27 mouse cellular contexts compared by ENCODE assay signal in the genomic region with DNA sequence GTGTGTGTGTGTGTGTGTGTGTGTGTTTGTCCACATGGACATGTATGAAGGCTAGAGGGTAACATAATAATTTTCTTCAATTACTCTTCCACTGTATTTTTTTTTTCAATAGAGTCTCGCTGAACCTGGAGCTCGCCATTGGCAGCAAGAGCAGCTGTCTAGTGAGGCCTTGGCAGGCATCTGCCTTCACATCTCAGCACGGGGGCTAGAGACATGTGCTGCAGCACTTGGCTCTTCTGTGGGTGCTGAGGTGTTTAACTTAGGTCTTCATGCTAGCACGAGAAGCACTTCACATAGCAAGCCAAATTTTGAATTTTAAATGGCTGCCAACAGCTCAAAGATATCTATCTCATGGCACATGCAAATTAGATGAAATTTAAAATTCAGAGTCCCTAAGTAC.
DNase-seq lines count a peak whose midpoint lies in the region; ATAC-seq lines count a peak whose summit lies in the region.
"Had no signal": no experiment of that assay in that cellular context is flagged by ENCODE, and none has a peak within 500 bp of the region (broad histone marks: within the 10 kb centered on the region; RNA-seq: fewer than 3 reads in every experiment).

No protein-coding gene starts in this region.

- peak; percentile 37 for DNase-seq in forebrain, embryonic 14.5 days (ENCODE audit: low spot score)
- DNase-seq in forebrain, embryonic 10.5 days (ENCODE audit: extremely low spot score, low spot score): no peak
- DNase-seq in left cerebral cortex, postnatal 4 days: peak; percentile 24
- no peak for DNase-seq in left cerebral cortex, adult 9 months (ENCODE audit: low spot score in 2 of 2)
- DNase-seq in cerebellum, adult 9-10 months: peak; percentile 24
- peak; percentile 34 to 56 for DNase-seq in cerebellum, postnatal 25 days
- DNase-seq: adrenal gland, postnatal 36 days; B cell, adult 2 months; kidney, adult 18-20 months; kidney, postnatal 25 days; lung, adult 18-20 months; retina, postnatal 1 day; right cerebral cortex, postnatal 14 days had no signal

- 64% methylated on average over 4 of the region's 4 CpGs for WGBS in forebrain, embryonic 14.5 days
- 88% methylated on average over 4 of the region's 4 CpGs for whole genome bisulfite sequencing in forebrain, embryonic 10.5 days
- 73% methylated on average over 4 of the region's 4 CpGs for WGBS in heart, embryonic 11.5 days (ENCODE audit: insufficient replicate concordance)

- no peak overlapping the region for H3K4me2 ChIP-seq in forebrain, embryonic 14.5 days (ENCODE audit: low read length)
- no peak overlapping the region for H3K4me2 ChIP-seq in heart, embryonic 11.5 days
- H3K4me2 ChIP-seq: heart, embryonic 13.5 days; hindbrain, embryonic 15.5 days; kidney, embryonic 15.5 days; limb, embryonic 13.5 days; liver, embryonic 12.5 days; midbrain, embryonic 13.5 days; neural tube, embryonic 15.5 days; stomach, embryonic 15.5 days had no signal

- ATAC-seq in forebrain, embryonic 14.5 days: no peak; the same call in 1 of the 2 replicates
- no peak for ATAC-seq in heart, embryonic 11.5 days (replicated peaks; ENCODE audit: insufficient number of reproducible peaks, low FRiP score, low TSS enrichment)
- no peak for ATAC-seq in erythroid progenitor cell, adult 5-6 weeks (replicated peaks; ENCODE audit: low FRiP score, poor library complexity, severe bottlenecking)
- ATAC-seq: liver, embryonic 12.5 days; lung, postnatal 0 days; midbrain, embryonic 13.5 days had no signal

- H3K9ac ChIP-seq in forebrain, embryonic 14.5 days (ENCODE audit: low read length): no peak overlapping the region
- no peak overlapping the region for H3K9ac ChIP-seq in heart, embryonic 11.5 days (ENCODE audit: low read depth, low read length)
- H3K9ac ChIP-seq: heart, embryonic 13.5 days; hindbrain, embryonic 15.5 days; kidney, embryonic 15.5 days; limb, embryonic 13.5 days; liver, embryonic 12.5 days; midbrain, embryonic 13.5 days; neural tube, embryonic 15.5 days; stomach, embryonic 15.5 days had no signal

- no peaks in the 10 kb centered on the region for H3K27me3 ChIP-seq in forebrain, embryonic 14.5 days (replicated peaks; ENCODE audit: control insufficient read depth, insufficient read depth, low read length)
- no peaks in the 10 kb centered on the region for H3K27me3 ChIP-seq in forebrain, embryonic 10.5 days (ENCODE audit: poor library complexity, severe bottlenecking)
- H3K27me3 ChIP-seq in heart, embryonic 11.5 days (ENCODE audit: control insufficient read depth, insufficient read depth, low read length): no peaks in the 10 kb centered on the region
- H3K27me3 ChIP-seq: heart, embryonic 13.5 days; hindbrain, embryonic 15.5 days; kidney, embryonic 15.5 days; limb, embryonic 13.5 days; liver, embryonic 12.5 days; midbrain, embryonic 13.5 days; neural tube, embryonic 15.5 days; stomach, embryonic 15.5 days had no signal

- no peaks in the 10 kb centered on the region for H3K4me1 ChIP-seq in forebrain, embryonic 14.5 days (ENCODE audit: control insufficient read depth, insufficient read depth, low read length)
- H3K4me1 ChIP-seq in forebrain, embryonic 10.5 days: no peaks in the 10 kb centered on the region
- H3K4me1 ChIP-seq in heart, embryonic 11.5 days (ENCODE audit: control insufficient read depth, insufficient read depth, low read length): no peaks in the 10 kb centered on the region
- H3K4me1 ChIP-seq: heart, embryonic 13.5 days; hindbrain, embryonic 15.5 days; kidney, embryonic 15.5 days; limb, embryonic 13.5 days; liver, embryonic 12.5 days; midbrain, embryonic 13.5 days; neural tube, embryonic 15.5 days; stomach, embryonic 15.5 days had no signal

- H3K9me3 ChIP-seq in forebrain, embryonic 14.5 days (replicated peaks; ENCODE audit: control insufficient read depth, low read length): no peaks in the 10 kb centered on the region
- H3K9me3 ChIP-seq in forebrain, embryonic 10.5 days: no peaks in the 10 kb centered on the region
- H3K9me3 ChIP-seq in heart, embryonic 11.5 days (replicated peaks; ENCODE audit: control insufficient read depth, low read length): no peaks in the 10 kb centered on the region
- H3K9me3 ChIP-seq: heart, embryonic 13.5 days; hindbrain, embryonic 15.5 days; kidney, embryonic 15.5 days; limb, embryonic 13.5 days; liver, embryonic 12.5 days; midbrain, embryonic 13.5 days; neural tube, embryonic 15.5 days; stomach, embryonic 15.5 days had no signal

- H3K4me3 ChIP-seq in forebrain, embryonic 14.5 days (ENCODE audit: low read depth, low read length): no peak overlapping the region
- no peak overlapping the region for H3K4me3 ChIP-seq in forebrain, embryonic 10.5 days
- H3K4me3 ChIP-seq in heart, embryonic 11.5 days (ENCODE audit: low read depth, low read length): no peak overlapping the region
- H3K4me3 ChIP-seq: erythroblast, embryonic 14.5 days; heart, adult 2 months; heart, embryonic 13.5 days; hindbrain, embryonic 15.5 days; kidney, embryonic 15.5 days; limb, embryonic 13.5 days; liver, embryonic 12.5 days; midbrain, embryonic 13.5 days; neural tube, embryonic 15.5 days; stomach, embryonic 15.5 days had no signal

- no peak overlapping the region for H3K27ac ChIP-seq in forebrain, embryonic 14.5 days (ENCODE audit: low read depth, low read length)
- no peak overlapping the region for H3K27ac ChIP-seq in forebrain, embryonic 10.5 days
- no peak overlapping the region for H3K27ac ChIP-seq in heart, embryonic 11.5 days (ENCODE audit: low read depth, low read length)
- H3K27ac ChIP-seq: heart, adult 2 months; heart, embryonic 13.5 days; hindbrain, embryonic 15.5 days; kidney, embryonic 15.5 days; limb, embryonic 13.5 days; liver, embryonic 12.5 days; macrophage; midbrain, embryonic 13.5 days; neural tube, embryonic 15.5 days; stomach, embryonic 15.5 days had no signal

- intact Hi-C loops in left cerebral cortex, postnatal 4 days (cut with DNase I): loop anchor here (10.0 kb wide), 1 partner anchor 838 kb away; no protein-coding TSS in a partner anchor

- no peaks in the 10 kb centered on the region for H3K36me3 ChIP-seq in forebrain, embryonic 14.5 days (ENCODE audit: control insufficient read depth, insufficient read depth, low read length)
- no peaks in the 10 kb centered on the region for H3K36me3 ChIP-seq in forebrain, embryonic 10.5 days (replicated peaks)
- no peaks in the 10 kb centered on the region for H3K36me3 ChIP-seq in heart, embryonic 11.5 days (ENCODE audit: control insufficient read depth, insufficient read depth, low read length)
- H3K36me3 ChIP-seq: heart, embryonic 13.5 days; hindbrain, embryonic 15.5 days; kidney, embryonic 15.5 days; limb, embryonic 13.5 days; liver, embryonic 12.5 days; midbrain, embryonic 13.5 days; neural tube, embryonic 15.5 days; stomach, embryonic 15.5 days had no signal

Comparison
In these comparisons a context has a peak if more than half of its experiments do, and no peak if none do; other contexts are left out.
1. DNase-seq: peak in forebrain, embryonic 14.5 days (single experiment), left cerebral cortex, postnatal 4 days (single experiment), cerebellum, adult 9-10 months (single experiment) and cerebellum, postnatal 25 days (2 of 2); none in forebrain, embryonic 10.5 days (single experiment) and left cerebral cortex, adult 9 months (0 of 2).